Mouse (Mus musculus): ENCODE data around the gene Sarnp. TPM values are rescaled to one million over a fixed set of nuclear protein-coding genes. Genes with fewer than 3 reads are reported as not detected.

Gene Sarnp
- polyA plus RNA-seq, 1 experiment from 2014 or later: 168 TPM

DNA sequence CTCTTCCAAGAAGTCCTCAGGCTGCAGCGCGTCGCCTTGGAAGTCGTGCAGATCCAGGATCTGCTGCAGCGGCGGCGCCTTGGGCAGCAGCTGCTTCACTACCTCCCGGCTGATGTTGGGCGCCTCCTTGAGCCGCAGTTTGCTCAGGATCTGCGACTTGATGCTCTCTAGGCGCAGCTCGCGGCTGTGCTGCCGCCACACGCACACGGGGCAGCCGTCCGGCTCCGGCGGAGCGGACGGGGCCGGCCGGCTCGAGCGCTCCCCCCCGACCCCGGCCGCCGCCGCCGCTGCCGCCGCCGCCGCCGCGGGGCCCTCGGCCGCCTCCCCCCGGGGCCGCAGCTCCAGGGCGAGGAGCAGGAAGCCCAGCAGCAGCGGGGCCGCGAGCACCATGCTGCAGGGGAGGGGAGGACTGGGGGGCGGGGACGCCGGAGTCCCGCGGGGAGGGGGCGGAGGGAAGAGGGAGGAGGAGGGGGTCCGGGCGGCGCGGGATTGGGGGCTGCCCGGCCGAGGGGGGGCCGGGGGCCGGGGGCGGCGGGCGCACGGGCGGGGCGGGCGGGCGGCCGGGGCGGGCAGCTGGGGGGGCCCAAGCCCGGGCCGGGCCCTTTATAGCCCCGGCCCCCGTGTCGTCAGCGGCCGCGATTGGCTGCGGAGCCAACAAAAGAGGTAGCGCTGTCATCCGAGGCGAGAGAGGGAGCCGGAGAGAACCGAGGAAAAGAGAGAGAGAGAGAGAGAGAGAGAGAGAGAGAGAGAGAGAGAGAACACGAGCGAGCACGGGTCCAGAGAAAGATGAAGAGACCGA is 74.4 kb downstream of the Sarnp start, which contains the start of gene Gdf11:
Gene Gdf11 (minus strand): TSS at position 423 of the 799 bp plus-strand sequence.
- under 1% methylated on average over 39 of the region's 89 CpGs for WGBS
- peak; percentile 77 for ATAC-seq (replicated peaks; ENCODE audit: insufficient number of reproducible peaks, insufficient read depth, low FRiP score, low read depth)
- peak within 1 kb of the TSS; percentile 77 for H3K4me3 ChIP-seq

GRCm38 (mm10) chr10:128892246-128892645 is 75.1 kb downstream of the Sarnp start:
- peak overlapping the region; percentile 77 for H3K4me3 ChIP-seq
- ATAC-seq (replicated peaks; ENCODE audit: insufficient number of reproducible peaks, insufficient read depth, low FRiP score, low read depth): no peak
- H3K4me1 ChIP-seq (replicated peaks): peaks cover 44% of the 10 kb centered on the region
- peak overlapping the region; percentile 81 for H3K9ac ChIP-seq
- WGBS: 4% methylated on average over 9 of the region's 9 CpGs
- no peaks in the 10 kb centered on the region for H3K9me3 ChIP-seq (replicated peaks)
- H3K36me3 ChIP-seq: no peaks in the 10 kb centered on the region
- peak overlapping the region; percentile 78; the same call in 1 of the 2 replicates for H3K27ac ChIP-seq
- peak overlapping the region; percentile 94 for H3K4me2 ChIP-seq
- H3K27me3 ChIP-seq: peaks cover 20% of the 10 kb centered on the region

More for the DNA sequence above, 74.4 kb downstream of the Sarnp start, which contains the start of gene Gdf11:
- Histone ChIP-seq H3K9ac (peak within 1 kb of the TSS; percentile 81), H3K4me1 (replicated peaks) (peaks cover 43% of the 10 kb centered on the region), H3K9me3 (replicated peaks) (no peaks in the 10 kb centered on the region), H3K27me3 (peaks cover 14% of the 10 kb centered on the region), H3K4me2 (peak within 1 kb of the TSS; percentile 94), H3K27ac (peak within 1 kb of the TSS; percentile 78), H3K36me3 (no peaks in the 10 kb centered on the region)

DNA sequence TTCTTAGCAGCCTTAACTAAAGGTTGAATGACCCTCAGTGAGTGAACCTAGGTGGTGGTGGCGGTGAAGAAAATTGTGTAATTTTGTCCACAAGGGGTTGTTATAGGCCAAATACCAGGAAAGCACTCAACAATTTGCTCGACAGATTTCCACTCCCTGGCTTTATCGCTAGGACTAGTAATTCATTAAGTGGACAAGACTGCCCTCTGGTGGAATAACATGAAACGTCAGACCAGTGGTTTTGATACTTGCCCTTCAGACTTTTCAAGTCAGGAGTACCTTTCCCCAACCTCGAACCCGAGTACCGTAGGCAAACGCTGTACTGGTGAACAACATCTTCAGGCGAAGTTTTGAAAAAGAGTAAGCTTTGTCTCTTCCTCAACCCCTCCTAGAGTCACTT is 78.3 kb downstream of the Sarnp start:
- ATAC-seq (replicated peaks; ENCODE audit: insufficient number of reproducible peaks, insufficient read depth, low FRiP score, low read depth): no peak
- WGBS: under 1% methylated on average over 9 of the region's 9 CpGs
- Histone ChIP-seq H3K36me3 (no peaks in the 10 kb centered on the region), H3K9me3 (replicated peaks) (no peaks in the 10 kb centered on the region), H3K4me2 (peak overlapping the region; percentile 51), H3K27ac (no peak overlapping the region), H3K4me3 (peak overlapping the region; percentile 21), H3K9ac (no peak overlapping the region), H3K4me1 (replicated peaks) (peaks cover 24% of the 10 kb centered on the region), H3K27me3 (peaks cover 25% of the 10 kb centered on the region)

GRCm38 (mm10) chr10:128895952-128896693 is 79.0 kb downstream of the Sarnp start:
- H3K4me1 ChIP-seq (replicated peaks): peaks cover 18% of the 10 kb centered on the region
- 7% methylated on average over 17 of the region's 17 CpGs for WGBS
- no peak overlapping the region for H3K27ac ChIP-seq
- no peak overlapping the region for H3K9ac ChIP-seq
- H3K4me3 ChIP-seq: peak overlapping the region; percentile 21
- H3K4me2 ChIP-seq: peak overlapping the region; percentile 51
- peaks cover 25% of the 10 kb centered on the region for H3K27me3 ChIP-seq
- H3K9me3 ChIP-seq (replicated peaks): no peaks in the 10 kb centered on the region
- no peaks in the 10 kb centered on the region for H3K36me3 ChIP-seq
- ATAC-seq (replicated peaks; ENCODE audit: insufficient number of reproducible peaks, insufficient read depth, low FRiP score, low read depth): peak; percentile 27; the same call in 1 of the 2 replicates

DNA sequence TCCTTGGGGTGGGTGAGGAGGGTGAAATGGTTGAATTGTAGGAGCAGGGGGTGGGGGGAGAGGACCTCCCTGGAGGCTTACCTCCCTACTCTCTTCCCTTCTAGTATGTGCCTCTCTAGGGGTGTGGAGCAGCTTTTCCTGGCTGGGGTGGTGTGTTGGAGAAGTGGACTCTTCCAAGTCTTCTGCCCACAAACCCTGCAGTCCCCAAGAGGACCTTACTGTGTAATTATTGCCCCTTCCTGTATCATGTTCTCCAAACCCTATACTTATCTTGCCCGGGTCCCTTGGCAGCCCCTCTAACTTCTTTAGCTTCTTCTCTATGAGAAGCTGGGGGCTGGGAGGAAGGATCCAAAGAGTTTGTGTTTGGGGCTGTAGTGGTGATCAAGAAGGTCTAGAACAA is 79.7 kb downstream of the Sarnp start:
- Histone ChIP-seq H3K27me3 (peaks cover 25% of the 10 kb centered on the region), H3K9me3 (replicated peaks) (no peaks in the 10 kb centered on the region), H3K4me1 (replicated peaks) (peaks cover 18% of the 10 kb centered on the region), H3K36me3 (no peaks in the 10 kb centered on the region), H3K27ac (no peak overlapping the region), H3K9ac (no peak overlapping the region), H3K4me2 (no peak overlapping the region), H3K4me3 (no peak overlapping the region)
- ATAC-seq (replicated peaks; ENCODE audit: insufficient number of reproducible peaks, insufficient read depth, low FRiP score, low read depth): no peak
- WGBS: 40% methylated on average over 1 of the region's 1 CpGs

DNA sequence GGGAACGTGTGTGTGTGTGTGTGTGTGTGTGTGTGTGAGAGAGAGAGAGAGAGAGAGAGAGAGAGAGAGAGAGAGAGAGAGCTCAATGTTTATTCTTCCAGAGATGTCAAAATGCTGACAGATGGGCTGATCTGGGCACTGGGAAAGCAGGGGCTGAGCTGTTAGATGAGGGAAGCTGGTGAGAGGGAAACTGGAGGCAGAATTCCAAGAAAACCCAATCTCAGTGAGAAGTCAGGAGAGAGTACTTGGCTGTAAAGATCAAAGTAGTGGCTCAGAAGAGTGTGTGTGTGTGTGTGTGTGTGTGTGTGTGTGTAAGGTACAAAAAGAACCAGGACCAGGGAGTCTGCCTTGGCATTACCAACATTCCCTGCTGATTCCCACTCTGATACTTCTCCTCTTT is 80.4 kb downstream of the Sarnp start:
- H3K9me3 ChIP-seq (replicated peaks): no peaks in the 10 kb centered on the region
- H3K27me3 ChIP-seq: peaks cover 22% of the 10 kb centered on the region
- WGBS: 7% methylated on average over 1 of the region's 1 CpGs
- H3K4me1 ChIP-seq (replicated peaks): peaks cover 13% of the 10 kb centered on the region
- no peak overlapping the region for H3K4me2 ChIP-seq
- H3K36me3 ChIP-seq: no peaks in the 10 kb centered on the region
- H3K4me3 ChIP-seq: no peak overlapping the region
- no peak overlapping the region for H3K9ac ChIP-seq
- H3K27ac ChIP-seq: no peak overlapping the region
- no peak for ATAC-seq (replicated peaks; ENCODE audit: insufficient number of reproducible peaks, insufficient read depth, low FRiP score, low read depth)

GRCm38 (mm10) chr10:128899759-128900490 is 82.8 kb downstream of the Sarnp start:
- H3K9me3 ChIP-seq (replicated peaks): no peaks in the 10 kb centered on the region
- H3K9ac ChIP-seq: no peak overlapping the region
- H3K4me2 ChIP-seq: no peak overlapping the region
- no peak overlapping the region for H3K27ac ChIP-seq
- H3K27me3 ChIP-seq: peaks cover 16% of the 10 kb centered on the region
- no peaks in the 10 kb centered on the region for H3K36me3 ChIP-seq
- H3K4me3 ChIP-seq: no peak overlapping the region
- 64% methylated on average over 6 of the region's 6 CpGs for WGBS
- peaks cover 12% of the 10 kb centered on the region for H3K4me1 ChIP-seq (replicated peaks)
- no peak for ATAC-seq (replicated peaks; ENCODE audit: insufficient number of reproducible peaks, insufficient read depth, low FRiP score, low read depth)

DNA sequence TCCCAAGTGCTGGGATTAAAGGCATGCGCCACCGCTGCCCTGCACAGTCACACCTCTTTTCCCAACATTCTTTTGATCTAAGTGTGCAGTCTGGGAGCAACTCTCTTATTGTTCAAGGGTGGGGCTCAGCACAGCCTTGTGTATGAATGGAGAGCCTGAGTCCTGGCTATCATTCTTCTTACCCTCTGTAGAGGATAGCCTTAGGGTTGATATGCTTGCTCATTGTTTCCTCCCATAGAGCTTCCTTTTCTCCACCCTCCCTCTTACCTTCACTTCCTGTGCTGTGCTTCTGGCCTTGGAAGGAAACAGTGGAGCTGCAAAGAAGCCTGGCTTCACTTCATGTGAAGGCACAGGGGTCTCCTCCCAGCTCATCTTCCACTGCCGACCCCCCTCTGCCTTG is 83.6 kb downstream of the Sarnp start, which contains the start of gene Cd63:
Gene Cd63 (plus strand): TSS at position 292 of the 400 bp plus-strand sequence.
- no peaks in the 10 kb centered on the region for H3K9me3 ChIP-seq (replicated peaks)
- H3K4me1 ChIP-seq (replicated peaks): peaks cover 8% of the 10 kb centered on the region
- ATAC-seq (replicated peaks; ENCODE audit: insufficient number of reproducible peaks, insufficient read depth, low FRiP score, low read depth): no peak
- 79% methylated on average over 3 of the region's 3 CpGs for WGBS
- no peak within 1 kb of the TSS for H3K4me2 ChIP-seq
- no peak within 1 kb of the TSS for H3K4me3 ChIP-seq
- no peak within 1 kb of the TSS for H3K27ac ChIP-seq
- H3K9ac ChIP-seq: no peak within 1 kb of the TSS
- peaks cover 16% of the 10 kb centered on the region for H3K27me3 ChIP-seq
- H3K36me3 ChIP-seq: no peaks in the 10 kb centered on the region

GRCm38 (mm10) chr10:128901409-128901808 is 84.3 kb downstream of the Sarnp start:
- H3K4me2 ChIP-seq: no peak overlapping the region
- H3K27me3 ChIP-seq: peaks cover 12% of the 10 kb centered on the region
- no peaks in the 10 kb centered on the region for H3K36me3 ChIP-seq
- ATAC-seq (replicated peaks; ENCODE audit: insufficient number of reproducible peaks, insufficient read depth, low FRiP score, low read depth): no peak
- no peak overlapping the region for H3K27ac ChIP-seq
- H3K9ac ChIP-seq: no peak overlapping the region
- 69% methylated on average over 1 of the region's 1 CpGs for WGBS
- no peaks in the 10 kb centered on the region for H3K9me3 ChIP-seq (replicated peaks)
- peaks cover 2% of the 10 kb centered on the region for H3K4me1 ChIP-seq (replicated peaks)
- no peak overlapping the region for H3K4me3 ChIP-seq

DNA sequence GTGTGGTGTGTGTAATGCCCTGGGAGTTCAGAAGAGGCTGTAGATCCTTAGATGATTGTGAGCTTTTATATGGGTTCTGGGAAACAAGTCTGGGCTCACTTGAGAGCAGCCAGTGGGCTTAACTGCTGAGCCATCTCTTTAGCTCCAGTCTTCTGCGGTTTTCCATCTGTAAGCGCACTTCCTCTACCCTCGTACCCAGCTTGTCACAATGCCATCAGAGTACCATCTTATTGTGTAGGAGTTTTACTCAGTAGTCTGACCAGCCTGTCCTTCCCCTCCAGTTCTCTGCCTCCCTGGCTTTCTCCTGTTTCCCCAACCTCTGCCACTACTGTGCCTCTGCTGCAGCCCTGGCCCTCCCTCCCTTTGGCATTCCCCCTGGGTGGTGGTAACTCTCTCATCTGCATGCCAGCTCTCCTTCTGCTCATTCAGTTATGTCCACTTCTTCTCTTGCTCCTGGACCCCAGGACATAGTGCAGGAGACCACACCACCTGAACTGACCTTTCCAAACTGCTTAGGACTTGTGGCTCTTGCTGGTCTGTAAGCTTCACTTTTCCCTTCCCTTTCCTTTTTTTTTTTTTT is 85.4 kb downstream of the Sarnp start:
- Histone ChIP-seq H3K9me3 (replicated peaks) (no peaks in the 10 kb centered on the region), H3K36me3 (no peaks in the 10 kb centered on the region), H3K4me1 (replicated peaks) (no peaks in the 10 kb centered on the region), H3K4me2 (no peak overlapping the region), H3K9ac (no peak overlapping the region), H3K4me3 (no peak overlapping the region), H3K27me3 (0 out of 2 replicates have a peak, but pooled peaks cover 4% of the 10 kb centered on the region), H3K27ac (no peak overlapping the region)
- ATAC-seq (replicated peaks; ENCODE audit: insufficient number of reproducible peaks, insufficient read depth, low FRiP score, low read depth): no peak
- WGBS: 85% methylated on average over 3 of the region's 3 CpGs

- H3K27me3 ChIP-seq: no peaks in the 10 kb centered on the region
- no peak overlapping the region for H3K4me3 ChIP-seq
- H3K9ac ChIP-seq: no peak overlapping the region
- WGBS: 68% methylated on average over 5 of the region's 5 CpGs
- H3K36me3 ChIP-seq: no peaks in the 10 kb centered on the region
- H3K4me2 ChIP-seq: no peak overlapping the region
- H3K27ac ChIP-seq: no peak overlapping the region
- H3K9me3 ChIP-seq (replicated peaks): no peaks in the 10 kb centered on the region
- ATAC-seq (replicated peaks; ENCODE audit: insufficient number of reproducible peaks, insufficient read depth, low FRiP score, low read depth): no peak
- peaks cover 5% of the 10 kb centered on the region for H3K4me1 ChIP-seq (replicated peaks)
Measured at GRCm38 (mm10) chr10:128904812-128905211, 87.7 kb downstream of the Sarnp start.
